Mouse (Mus musculus) lung, adult 2 months (tissue): ENCODE measurements around the gene Krt75. TPM values are rescaled to one million over a fixed set of nuclear protein-coding genes. Genes with fewer than 3 reads are reported as not detected.

ENCODE experiments used
- DNase-seq: peaks from one replicate; pipeline ENCODE4 v3.0.0; 2022
- H3K4me1 ChIP-seq: fragments of 200-500 bp; 2 replicates; pipeline ENCODE4 v1.6.1; 2011; ENCODE audit warnings: low read length; ENCODE audit not compliant: control insufficient read depth, insufficient read depth
- H3K4me3 ChIP-seq: fragments of 200-500 bp; replicated peaks from 2 replicates; pipeline ENCODE3; 2011; ENCODE audit warnings: low read depth, mild to moderate bottlenecking, control low read depth, low read length; ENCODE audit errors: extremely low read depth
- CTCF ChIP-seq: fragments of 200-500 bp; IDR thresholded peaks from 2 replicates; pipeline ENCODE4 v1.5.1; 2011; ENCODE audit warnings: mild to moderate bottlenecking, low read length, control low read depth; ENCODE audit not compliant: insufficient read depth
- POLR2A ChIP-seq: fragments of 200-500 bp; IDR thresholded peaks from 2 replicates; pipeline ENCODE4 v1.6.1; 2011; ENCODE audit warnings: low read depth, mild to moderate bottlenecking, control low read depth, low read length, borderline replicate concordance; ENCODE audit errors: extremely low read depth
- WGBS: fragments of 180-500 bp; shearing (Covaris S2); methylation state at CpG from one replicate; pipeline ENCODE4 v1.1.7; 2018; 5-methylcytosine and 5-hydroxymethylcytosine counted together
- polyA plus RNA-seq: library from polyadenylated mRNA; depleted of rRNA; stranded (reverse); fragments of >200 nt; gene quantifications from 2 replicates; pipeline ENCODE4 v1.2.3, GENCODE M21; 2012

The Krt75 gene
- polyA plus RNA-seq, 1 experiment, result 0.14 TPM

DNA sequence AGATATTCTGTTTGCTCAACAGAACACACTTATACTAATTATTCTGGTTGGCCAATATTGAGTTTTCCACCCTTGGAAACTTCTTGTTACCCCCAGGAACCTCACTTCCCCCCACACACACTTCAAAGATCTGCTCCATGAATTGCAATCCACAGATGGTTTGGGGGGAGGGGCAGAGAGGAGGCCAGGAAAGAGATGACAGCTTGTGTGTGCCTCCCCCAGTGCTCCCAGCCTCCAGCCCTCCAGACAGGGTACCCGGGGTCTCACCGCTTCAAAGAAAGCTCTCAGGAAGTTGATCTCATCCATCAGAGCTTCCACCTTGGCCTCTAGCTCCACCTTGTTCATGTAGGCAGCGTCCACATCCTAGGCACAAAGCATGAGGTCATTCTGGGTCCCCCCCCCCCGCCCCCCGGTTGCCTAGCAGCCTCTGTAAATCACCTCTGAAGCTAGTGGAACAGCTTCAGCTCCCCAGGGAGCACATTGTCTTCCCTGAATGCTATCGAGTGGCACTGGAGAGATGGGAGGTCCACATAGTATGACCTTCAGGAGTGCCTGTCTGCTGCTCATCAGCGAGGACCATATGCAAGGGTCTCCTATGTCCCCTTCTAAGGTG is 15.6 kb downstream of the Krt75 start:
- WGBS, result 7% methylated on average over 7 of the region's 7 CpGs
- TF ChIP-seq CTCF (no peak), POLR2A (no peak)
- H3K4me3 ChIP-seq, result no peak overlapping the region
- no peak for DNase-seq
- no peaks in the 10 kb centered on the region for H3K4me1 ChIP-seq

DNA sequence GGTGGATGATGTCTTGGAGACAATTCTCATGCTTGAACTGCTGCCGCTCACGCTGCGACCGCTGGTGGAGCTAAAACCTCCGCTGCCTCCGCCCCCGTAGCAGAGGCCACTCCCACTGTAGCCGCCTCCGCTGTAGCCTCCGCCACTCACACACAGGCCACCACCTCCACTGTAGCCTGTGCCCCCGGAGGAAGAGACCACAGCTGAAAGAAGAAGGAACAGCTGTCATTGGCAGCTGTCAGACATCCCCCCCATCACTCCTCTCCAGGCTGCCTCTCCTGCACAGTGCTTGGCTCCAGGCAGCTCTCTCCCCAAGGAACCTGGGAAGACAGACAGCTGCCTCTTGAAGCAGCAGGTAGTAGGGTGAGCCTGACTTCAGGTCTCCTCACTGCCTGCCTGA is 20.5 kb downstream of the Krt75 start:
- WGBS, result 0% methylated on average over 11 of the region's 11 CpGs
- Histone ChIP-seq H3K4me3 (no peak overlapping the region), H3K4me1 (no peaks in the 10 kb centered on the region)
- no peak for DNase-seq
- TF ChIP-seq POLR2A (no peak), CTCF (no peak)

- no peak for TF ChIP-seq CTCF
- no peaks in the 10 kb centered on the region for H3K4me1 ChIP-seq
- no peak for DNase-seq
- 76% methylated on average over 8 of the region's 8 CpGs for WGBS
- H3K4me3 ChIP-seq, result no peak overlapping the region
Measured at GRCm38 (mm10) chr15:101552188-101552587, 21.5 kb downstream of the Krt75 start.

GRCm38 (mm10) chr15:101550567-101550966 is 23.1 kb downstream of the Krt75 start, which contains the start of gene Krt82:
TSS of gene Krt82 (minus strand) at chr15:101550667.
- Histone ChIP-seq H3K4me1 (no peaks in the 10 kb centered on the region), H3K4me3 (no peak within 1 kb of the TSS)
- WGBS, result 86% methylated on average over 7 of the region's 7 CpGs
- TF ChIP-seq POLR2A, result no peak
- TF ChIP-seq CTCF, result no peak
- DNase-seq, result no peak

- no peak for TF ChIP-seq POLR2A
- no peak for TF ChIP-seq CTCF
- no peak for DNase-seq
- H3K4me1 ChIP-seq, result no peaks in the 10 kb centered on the region
- no peak overlapping the region for H3K4me3 ChIP-seq
- WGBS, result 66% methylated on average over 3 of the region's 3 CpGs
Measured at GRCm38 (mm10) chr15:101544478-101544877, 29.2 kb downstream of the Krt75 start.

DNA sequence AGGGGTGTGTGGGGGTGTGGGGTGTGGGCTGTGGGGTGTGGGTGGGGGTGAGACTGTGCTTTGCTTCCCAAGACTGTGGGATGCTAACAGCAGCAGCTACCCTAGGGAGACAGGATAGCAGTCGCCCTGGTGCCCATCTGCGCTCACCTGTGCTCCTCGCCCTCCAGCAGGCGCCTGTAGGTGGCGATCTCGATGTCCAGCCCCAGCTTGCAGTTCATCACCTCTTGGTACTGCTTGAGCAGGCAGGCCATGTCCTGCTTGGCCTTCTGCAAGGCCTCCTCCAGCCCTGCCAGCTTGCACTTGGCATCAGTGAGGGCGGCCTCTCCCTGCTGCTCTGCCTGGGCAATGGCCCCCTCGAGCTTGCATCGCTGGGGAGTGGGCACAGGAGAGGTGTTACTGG is 31.2 kb downstream of the Krt75 start:
- no peak for TF ChIP-seq POLR2A
- TF ChIP-seq CTCF, result no peak
- DNase-seq, result no peak
- Histone ChIP-seq H3K4me3 (no peak overlapping the region), H3K4me1 (no peaks in the 10 kb centered on the region)
- 69% methylated on average over 9 of the region's 9 CpGs for WGBS

- H3K4me1 ChIP-seq, result no peaks in the 10 kb centered on the region
- no peak for TF ChIP-seq CTCF
- TF ChIP-seq POLR2A, result no peak
- no peak overlapping the region for H3K4me3 ChIP-seq
- DNase-seq, result no peak
- WGBS, result 52% methylated on average over 4 of the region's 4 CpGs
Measured at GRCm38 (mm10) chr15:101538580-101538900, 35.2 kb downstream of the Krt75 start.

DNA sequence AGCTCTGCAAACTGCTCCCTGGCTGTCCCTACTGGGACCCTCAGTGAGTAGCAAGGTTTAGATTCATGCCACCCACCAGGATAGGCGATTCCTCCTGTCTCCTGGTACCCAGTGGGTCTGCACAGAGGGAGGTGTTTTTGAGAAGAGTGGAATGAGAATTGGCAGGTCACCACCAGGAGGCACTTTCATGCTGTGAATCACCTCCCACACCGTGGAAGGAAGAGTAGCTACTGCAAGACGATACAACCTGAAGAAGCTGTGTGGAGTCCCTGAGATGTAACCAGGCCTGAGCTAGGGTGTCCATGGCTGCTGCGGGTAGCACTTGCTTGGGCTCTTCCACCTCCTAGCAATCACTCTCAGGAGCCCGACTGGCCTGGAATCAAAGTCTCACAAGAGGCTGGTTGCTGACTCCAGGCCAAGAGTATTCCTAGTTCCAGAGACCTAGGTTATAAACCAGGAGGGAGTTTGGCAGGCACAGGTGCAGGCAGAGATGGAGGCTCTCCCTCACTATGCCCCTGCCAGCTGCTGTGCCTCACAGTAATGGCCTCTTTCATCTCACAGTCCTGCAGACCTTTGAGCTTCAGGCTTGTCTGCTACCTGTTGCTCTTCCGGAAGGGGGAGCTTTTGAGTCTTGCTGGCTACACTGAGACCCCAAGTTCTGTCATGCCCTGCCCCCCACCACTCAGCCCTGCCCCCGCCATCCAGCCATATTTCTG is 35.7 kb downstream of the Krt75 start:
- H3K4me3 ChIP-seq, result no peak overlapping the region
- DNase-seq, result no peak
- 34% methylated on average over 7 of the region's 7 CpGs for WGBS
- TF ChIP-seq POLR2A (no peak), CTCF (0 out of 2 replicates have a peak, but pooled peaks have one; percentile 3)
- H3K4me1 ChIP-seq, result no peaks in the 10 kb centered on the region

DNA sequence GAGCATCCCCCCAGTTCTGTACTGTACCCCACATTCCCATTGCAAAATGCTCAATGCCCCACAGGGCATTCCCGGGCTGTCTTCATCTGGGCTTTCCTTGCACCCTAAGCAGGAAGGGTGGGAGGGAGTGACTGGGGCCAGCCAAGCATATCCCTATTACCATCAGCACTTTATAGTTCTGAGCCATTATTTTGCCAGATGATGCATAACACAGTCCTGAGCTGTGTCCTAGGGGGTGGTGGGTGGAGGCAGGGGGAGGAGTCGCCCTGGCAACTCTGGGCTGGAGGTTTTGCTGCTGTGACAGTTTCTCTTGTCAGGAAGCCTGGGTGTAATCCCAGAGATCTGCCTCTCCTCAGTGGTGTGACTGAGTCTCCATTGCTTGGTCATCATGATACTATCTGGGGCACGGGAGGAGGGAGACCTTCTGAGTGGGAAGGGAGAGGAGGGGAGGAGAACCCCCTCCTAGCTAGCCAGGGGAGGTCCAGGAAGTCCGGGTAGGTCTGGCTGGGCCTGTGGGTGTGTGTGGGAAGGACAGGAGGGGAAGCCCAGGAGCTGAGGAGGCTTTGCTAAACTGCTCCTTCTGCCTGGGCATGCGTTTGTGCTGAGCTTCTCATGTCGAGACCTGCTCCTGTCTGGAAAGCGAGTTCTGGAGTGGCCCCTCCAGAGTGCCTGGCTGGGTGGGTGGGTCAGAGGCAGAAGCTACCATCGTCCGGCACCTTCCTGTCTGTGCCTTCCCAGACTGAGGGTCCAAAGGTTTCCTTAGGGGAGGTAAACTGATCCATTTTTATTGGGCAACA is 37.5 kb downstream of the Krt75 start:
- no peaks in the 10 kb centered on the region for H3K4me1 ChIP-seq
- 48% methylated on average over 9 of the region's 9 CpGs for WGBS
- no peak for DNase-seq
- no peak for TF ChIP-seq CTCF
- no peak for TF ChIP-seq POLR2A
- no peak overlapping the region for H3K4me3 ChIP-seq
